Mouse (Mus musculus) spleen, postnatal 36 days (tissue): ENCODE data around the gene Selplg.
A peak's percentile ranks its signal among the peaks of the same experiment; 100 is the strongest.

Experiments
- DNase-seq, 2 experiments: peaks; one replicate each; pipeline ENCODE4 v3.0.0; 2022; ENCODE audit warnings: low spot score in 2 of 2, mixed read lengths in 1 of 2

Selplg gene

DNA sequence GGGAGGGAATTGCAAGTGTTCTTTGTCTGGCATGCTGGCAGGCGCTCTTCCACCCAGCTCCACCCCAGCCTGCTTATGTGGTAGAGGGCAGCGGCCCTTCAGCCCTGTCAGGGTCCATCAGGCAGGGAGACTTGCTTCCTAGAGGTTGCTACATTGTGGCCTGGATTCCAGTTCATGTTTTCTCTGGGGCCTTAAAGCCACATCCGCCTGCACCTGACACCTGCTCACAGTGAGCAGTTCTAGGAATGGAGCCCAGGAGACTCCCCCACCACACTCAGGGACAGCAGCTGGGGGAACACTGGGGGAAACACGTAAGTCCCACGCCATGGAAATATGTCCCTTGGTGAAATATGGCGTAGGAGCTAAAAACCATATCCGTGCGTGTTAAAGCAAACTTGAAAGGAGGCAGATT is at the start of gene Selplg:
Gene Selplg, minus strand, starts transcription at position 155 of the 412 bp plus-strand sequence.
- DNase-seq: peak; percentile 75 to 76

DNA sequence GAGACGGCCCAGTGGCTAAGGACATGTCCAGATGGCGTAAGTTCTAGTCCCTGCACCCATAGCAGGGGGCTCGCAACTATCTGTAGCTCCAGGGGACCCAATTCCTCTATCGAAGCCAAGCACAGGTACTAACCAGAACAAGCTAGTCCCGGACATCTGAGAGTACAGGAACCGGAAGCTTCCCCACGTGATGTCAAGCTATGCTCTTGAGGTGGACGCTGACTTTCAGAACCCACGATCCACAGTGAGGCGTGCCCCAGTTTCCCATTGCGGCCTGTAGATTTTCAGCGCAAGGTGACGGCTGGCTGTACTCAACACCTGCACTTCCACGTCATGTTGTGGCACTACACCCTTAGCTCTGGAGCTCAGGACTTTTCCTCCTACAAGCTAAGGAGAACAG is 48.7 kb upstream of the Selplg start:
- DNase-seq: no peak

DNA sequence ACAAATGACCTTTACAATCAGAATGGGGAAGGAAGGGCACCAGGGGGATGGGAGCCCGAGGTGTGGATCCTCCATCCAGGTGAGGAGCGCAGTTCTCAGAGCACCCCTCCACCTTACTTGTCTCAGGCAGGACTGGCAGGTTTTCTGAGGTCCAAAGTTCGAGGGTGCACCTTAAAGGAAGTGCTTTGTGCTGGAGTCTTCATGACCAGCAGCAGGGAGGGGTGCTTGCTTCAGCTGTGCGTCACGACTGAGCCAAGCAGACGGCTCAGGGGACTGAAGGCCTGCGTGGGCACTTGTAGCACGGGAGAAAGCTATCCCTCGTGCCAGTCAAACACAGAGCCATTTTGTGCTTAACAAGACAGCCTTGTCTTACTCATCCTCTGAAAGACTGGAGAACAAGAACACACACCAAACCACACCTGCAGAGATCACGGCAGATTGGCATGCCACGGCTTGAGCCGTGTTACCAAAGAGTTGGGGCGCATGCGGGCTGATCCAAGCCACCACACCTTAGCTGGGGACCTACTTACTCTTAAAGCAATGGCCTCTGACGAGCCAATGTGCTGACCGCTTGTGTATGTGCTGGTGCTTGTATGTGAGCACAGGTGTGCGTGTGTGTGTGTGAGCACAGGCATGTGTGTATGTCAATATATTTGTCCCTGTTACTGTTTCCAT is 46.6 kb upstream of the Selplg start:
- no peak for DNase-seq

DNA sequence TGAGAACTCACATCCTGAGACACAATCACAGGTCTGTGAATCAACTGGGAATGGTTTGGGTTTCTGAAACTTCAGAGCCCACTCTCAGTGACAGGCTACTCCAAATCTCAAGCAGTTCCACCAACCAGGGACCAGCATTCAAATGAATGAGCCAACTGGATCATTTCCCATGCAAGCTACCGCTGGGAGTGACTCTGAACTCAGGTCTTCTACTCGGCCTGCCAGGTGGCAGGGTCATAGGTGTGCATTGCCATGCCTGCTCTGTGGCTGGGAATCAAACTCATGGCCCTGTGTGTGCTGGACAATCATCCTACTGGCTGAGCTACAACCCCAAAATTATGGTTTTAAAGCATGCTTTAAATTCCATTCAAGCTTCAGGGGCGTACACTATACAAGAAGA is 45.1 kb upstream of the Selplg start:
- DNase-seq: no peak

DNA sequence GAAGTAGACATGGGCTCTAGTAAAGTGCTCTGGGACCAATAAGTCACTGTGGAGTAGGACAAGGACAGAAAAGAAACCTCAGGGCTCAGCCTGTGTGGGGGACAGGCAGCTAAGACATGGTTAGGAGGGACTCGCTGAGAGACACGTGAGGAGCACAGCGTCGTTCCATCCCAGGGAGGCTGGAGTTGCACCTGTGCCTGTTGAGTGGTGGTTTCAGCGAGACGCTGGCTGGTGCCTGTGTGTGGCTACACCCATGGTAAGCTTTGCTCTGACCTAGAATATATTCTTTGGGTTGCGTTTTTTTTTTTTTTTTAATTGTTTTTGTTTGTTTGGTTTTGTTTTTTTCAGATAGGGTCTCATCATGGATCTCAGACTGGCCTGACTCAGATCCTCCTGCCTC is 43.7 kb upstream of the Selplg start:
- DNase-seq: no peak

DNA sequence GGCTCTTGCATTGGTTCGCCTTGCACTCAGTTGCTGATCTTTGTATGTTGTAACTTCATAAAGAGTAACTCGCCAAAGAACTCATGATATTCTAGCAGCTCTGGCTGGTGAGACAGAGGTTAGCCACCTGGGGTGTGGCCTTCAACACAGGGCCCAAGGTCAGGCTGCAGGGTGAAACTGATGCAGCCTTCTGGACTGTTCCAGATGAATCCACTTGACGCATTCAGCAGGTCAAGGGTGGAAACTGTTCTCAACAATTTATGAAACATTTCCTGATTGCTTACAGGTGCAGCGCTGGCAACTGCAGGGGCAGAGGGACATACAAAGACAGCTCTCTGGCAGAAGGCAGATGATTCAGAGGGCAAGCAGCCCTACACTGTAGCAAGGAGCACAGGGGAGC is 43.2 kb upstream of the Selplg start:
- no peak for DNase-seq

DNA sequence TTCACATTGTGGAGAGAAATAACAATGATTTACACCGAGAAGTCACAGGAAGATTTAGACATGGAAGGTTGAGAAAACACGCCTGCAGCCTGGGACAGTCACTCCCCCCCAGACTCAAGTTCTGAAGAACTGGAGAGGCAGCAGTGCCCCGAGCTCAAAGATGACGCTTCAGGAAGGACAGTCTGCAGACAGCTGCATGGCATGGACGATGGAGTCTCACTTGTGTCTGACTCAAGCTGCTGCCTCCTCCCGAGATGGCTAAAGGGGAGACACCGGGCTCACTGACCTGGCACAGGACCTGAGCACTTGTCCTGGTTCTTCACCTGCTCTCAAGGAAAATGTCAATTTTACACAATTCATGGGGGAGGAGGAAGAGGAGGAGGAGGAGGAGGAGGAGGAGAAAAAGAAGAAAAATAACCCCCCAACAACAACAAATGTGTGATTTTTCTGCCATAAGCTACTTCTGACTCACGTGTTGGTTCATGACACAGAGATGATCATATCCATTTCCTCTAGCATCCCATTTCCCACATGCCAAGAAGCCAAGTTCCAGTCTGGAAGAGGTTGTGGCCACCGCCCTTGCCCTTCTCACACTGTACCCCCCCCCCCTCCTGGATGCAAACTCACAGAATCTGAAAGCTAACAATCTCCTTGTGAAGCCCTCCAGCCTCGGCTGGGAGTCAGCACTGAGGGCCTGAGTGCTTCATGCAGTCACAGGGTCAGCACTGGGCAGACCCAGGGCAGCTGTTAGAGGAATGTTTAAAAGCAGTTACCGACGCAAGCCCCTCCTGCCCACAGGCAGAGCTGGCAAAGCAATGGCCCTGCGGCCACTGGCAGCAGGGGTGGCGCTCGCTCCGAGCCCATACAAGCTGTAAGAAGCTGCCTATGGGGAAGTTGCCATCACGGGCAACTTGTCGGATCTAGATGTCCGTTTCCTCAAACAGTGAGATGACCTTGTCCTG is 41.9 kb upstream of the Selplg start:
- no peak for DNase-seq

DNA sequence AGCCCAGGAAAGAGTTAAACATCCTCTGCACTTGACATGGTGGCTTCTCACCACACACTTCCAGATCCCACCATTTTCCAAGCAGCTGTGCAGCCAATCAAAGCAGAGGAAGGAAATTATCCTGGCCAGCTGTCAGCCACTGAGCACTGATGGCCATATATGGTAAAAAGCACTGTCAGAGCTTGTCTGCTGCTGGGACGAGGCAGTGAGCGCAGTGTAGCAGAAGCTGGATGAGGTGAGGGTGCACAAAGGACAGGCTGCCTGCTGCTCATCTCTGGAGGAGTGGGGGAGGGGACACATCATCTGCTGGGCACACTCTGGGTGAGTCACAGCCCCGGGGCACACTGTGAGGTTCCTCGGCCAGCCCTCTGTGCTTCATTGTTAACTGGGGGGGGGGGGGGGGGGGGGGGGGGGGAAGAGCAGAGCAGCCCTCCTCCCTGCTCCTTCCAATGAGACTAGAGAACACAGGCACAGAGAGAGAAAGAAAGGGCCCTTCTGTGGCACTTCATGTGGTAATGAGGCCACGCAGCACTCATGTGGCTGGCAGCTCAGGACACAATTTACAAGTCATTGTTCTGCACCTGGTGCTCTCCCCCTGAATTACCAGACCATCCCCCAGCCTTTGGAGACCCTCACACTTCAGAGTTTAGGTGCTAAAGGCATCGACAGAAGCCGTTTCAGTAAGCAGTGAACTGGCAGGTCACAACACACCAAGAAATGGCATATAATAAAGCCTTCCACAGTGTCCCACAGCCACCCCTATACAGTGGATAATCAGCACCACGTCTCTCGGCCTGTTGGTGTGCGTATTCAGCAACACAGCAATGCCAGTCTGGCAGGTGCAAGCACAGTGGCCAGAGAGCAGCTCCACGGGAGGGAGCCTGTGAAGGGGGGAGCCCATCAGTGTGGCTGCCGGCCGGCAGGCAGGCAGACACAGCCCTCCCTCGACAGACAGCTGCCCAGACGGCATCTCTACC is 40.8 kb upstream of the Selplg start:
- peak; percentile 21 to 22 for DNase-seq

DNA sequence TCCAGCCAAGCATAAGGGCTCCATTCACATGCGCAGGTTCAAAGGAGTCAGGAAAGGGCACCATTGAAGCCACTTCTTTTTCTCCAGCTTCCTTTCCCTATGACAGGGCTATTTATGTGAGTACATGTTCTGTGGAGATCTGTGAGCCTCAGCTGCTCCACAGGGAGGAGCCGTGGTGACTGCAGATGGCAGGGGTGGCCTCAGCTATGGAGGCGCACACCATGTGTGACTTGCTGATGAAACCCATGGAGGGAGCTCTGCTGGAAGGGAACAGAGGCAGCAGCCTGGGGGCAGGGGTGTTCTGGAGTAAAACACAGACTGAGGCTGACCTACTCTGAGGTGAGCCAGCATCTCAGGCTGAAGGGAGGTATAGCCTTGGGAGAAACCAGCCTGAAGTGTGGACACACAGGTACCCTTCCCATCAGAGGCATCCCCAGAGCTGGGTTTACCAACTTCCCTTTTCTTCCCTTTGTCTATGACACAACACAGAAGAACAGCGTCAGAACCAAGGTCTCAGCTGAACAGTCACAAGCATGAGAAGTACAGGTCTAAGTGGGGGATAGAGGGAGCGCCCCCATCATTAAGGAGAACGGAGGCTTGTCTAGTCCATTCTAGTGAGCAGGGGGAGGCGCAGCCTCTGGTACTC is 39.6 kb upstream of the Selplg start:
- no peak for DNase-seq

DNA sequence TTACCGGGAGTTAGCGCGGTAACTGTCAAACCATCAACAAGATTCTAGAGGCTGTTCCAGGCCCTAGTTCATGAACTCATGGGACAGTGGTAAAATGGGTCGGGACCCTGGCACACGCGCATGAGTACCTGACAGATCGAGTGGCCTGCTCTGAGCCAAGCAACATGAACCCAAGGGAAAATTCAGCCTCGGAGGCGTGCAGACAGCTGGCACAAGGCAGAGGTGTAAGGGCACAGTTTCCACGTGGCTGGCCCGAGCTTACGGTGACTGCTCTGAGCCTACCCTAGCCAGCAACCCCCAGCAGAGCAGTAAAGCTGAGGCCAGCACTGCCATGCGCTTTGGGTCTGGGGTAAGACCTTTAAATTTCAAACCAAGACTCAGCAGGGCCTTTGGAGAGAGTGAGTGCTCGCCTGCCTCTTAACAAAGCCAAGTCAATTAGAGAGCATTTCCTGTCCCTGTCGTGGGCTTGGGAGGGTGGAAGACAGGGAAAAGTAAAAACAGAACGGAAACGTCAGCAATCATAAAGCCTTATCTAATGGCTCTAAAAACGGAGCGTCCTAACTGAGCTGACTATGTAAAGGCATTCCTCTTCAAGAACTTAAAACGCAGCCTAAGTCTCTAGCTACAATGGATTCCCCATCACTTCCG is 38.1 kb upstream of the Selplg start:
- DNase-seq: no peak

DNA sequence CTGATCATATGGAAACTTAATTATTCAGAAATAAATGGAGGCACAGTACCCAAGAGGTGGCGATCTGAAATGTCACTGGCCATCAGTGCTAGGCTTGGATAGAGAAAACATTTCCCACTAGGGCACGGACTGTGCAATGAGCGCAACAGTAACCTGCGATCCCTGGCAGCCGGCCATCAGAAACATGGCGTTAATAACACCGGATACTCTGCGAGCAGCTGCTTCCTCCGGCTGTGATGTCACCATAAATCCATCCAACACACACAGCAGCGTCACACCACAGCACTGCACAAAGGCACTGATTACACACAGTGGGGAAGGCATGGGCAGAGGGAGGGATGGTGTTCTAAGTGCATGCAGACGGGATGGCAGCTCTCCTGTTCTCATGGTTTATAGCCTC is 36.7 kb upstream of the Selplg start:
- DNase-seq: no peak

DNA sequence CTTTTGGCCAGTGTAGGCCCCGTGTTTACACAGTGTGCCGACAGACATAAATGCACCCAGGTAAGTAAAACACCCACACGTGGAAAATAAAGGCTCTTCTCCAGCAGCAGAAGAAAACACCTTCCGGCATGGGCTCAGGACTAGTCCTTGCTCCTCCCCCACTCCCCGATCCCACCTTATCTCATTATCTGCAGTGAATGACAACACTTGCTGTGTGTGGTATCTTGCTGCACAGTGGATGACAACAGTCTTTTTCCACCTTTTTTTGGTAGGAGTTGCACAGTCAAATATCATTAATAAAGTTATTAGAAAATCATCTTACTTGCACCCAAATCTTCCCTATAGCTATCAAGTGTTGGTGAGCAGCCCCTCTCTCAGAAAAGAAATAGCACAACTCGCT is 32.5 kb upstream of the Selplg start:
- no peak for DNase-seq

DNA sequence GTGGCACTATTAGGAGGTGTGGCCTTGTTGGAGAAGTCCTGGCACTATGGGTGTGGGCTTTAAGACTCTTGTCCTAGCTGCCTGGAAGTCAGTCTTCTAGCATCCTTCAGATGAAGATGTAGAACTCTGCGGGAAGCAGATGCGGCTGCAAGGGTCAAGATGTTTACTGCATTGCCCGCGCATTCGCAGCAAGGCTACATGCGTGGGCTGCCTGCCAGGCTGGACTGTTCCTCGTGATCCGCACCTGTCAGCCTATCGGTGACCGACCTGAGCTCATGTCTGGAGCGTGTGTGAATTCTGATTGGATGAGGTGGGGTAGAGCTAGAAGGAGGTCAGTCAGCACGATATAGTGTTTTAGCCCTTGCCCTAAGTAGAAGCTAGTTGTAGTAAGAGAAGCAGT is 31.6 kb upstream of the Selplg start:
- no peak for DNase-seq

DNA sequence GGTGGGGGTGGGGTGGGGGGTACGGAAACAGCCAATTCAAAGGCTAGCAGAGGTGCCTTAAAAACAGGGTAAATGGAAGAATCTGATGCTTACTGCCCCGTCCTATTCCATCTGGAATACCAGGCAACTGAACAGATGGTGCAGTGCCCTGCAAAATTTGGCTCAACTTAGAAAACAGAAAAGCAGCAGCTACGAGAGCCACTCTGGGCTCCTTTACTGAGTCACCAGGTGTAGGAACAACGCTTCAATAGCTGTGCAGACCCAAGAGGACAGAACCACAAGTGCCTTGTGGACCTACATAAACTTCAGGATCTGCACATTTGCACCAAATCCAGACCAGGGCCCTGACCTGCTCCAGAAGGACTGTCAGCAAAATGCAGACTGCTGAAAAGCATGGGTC is 30.0 kb upstream of the Selplg start:
- no peak for DNase-seq

DNA sequence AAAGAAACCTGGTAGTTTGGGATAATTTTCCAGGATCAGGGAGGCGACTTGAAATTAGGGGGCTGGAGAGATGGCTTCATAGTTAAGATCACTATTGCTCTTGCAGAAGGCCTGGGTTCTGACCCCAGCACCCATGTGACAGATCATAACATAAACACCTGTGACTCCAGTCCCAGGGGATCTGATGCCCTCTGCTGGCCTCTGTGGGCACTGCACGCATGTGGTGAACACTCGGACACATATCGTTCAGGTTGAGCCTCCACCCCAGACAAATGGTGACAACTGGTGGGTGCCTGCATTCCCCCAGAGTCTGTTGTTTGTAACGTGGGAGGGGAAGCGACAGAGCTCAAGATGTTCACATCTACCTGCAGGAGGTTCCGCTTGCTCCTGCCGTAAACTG is 28.9 kb upstream of the Selplg start:
- DNase-seq: no peak

DNA sequence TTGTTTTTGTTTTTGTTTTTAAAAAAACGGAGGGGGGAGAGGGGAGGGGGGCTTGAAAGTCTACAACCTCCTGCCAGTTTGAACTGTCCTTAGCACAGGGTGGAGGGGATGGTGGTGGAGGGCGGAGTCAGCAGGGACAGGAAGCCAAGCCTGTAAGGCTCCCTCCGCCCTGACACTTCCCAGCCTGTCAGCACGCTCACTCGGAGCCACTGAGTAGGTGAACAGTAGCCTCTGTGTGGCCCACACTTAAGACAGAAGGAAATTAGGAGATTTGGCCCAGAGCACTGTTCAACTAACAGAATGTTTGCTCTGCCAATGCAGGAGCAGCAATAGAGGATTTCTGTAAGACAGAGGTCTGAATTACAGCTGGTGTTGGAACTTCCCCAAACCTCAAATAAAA is 26.5 kb upstream of the Selplg start:
- DNase-seq: no peak

DNA sequence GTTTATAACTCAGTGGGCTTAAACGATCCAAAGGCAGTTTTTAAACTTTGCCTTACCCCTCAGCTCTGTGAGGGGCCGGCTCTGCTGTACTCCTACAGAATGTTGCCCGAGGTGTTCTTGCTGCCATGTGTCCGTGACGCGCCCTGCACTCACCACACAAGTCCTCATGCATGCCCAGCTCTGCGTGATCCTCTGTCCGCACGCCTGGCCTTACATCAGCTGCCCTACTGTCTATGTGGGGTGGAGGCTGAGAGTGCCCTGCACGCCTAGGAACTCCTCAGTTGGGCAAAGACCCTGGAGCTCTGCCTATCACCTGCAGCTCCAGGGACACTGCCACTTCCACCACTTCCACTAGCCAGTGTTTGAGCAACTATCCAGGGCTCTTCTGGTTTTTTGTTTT is 26.1 kb upstream of the Selplg start:
- DNase-seq: no peak

DNA sequence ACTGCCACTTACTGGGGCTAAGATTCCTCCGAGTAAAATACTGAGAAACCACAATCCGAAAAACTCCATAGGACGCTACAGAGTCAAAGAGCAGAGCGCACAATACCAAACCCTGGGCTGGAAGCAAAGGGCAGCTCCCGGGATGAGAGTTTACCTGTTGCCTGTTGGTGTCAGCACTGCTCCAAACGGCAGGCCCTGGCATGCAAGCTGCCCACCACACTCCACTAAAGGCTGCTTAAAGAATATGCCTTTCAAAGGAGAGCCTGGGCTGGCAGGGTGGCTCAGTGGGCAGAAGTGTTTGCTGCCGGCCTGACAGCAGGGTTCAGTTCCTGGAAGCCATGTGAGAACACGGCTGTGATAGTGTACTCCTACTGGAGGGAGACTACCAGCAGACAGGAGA is 25.2 kb upstream of the Selplg start:
- DNase-seq: no peak

DNA sequence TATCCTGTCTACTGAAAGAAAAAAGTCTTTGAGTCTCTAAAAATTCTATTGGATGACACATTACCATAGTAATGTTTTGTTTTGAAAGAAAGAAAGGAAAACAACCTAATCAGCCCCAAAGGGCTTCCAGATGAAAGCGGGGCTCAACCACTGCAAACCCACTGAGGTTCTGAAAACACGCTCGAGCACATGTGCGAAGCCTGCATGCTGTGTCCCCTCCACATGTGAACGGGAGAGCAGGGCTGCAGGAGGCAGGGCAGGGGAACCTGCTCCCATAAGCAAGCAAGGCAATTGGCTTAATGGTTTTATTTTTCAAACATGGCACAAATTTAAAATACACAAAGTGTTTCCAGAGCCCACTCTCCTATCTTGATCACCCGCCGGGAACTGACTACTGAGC is 24.2 kb upstream of the Selplg start:
- DNase-seq: no peak

DNA sequence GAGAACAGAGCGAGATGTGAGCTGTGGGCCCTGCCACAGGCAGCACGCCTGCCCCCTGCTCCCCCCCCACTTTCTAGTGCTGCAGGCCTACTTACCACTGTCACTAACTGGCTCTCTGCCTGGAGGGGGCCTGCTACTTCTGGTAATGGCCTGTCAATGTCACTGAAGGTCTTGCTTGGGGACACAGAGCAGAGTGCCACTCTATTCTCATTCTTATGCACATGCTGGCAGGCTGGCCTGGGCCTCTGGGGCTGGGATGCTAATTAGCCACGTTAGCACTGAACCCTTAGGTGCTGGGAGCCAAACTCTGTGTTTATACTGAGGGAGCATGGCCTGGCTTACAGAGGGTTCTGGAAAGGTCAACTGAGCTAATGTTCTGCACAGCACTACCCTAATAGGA is 23.3 kb upstream of the Selplg start:
- no peak for DNase-seq

DNA sequence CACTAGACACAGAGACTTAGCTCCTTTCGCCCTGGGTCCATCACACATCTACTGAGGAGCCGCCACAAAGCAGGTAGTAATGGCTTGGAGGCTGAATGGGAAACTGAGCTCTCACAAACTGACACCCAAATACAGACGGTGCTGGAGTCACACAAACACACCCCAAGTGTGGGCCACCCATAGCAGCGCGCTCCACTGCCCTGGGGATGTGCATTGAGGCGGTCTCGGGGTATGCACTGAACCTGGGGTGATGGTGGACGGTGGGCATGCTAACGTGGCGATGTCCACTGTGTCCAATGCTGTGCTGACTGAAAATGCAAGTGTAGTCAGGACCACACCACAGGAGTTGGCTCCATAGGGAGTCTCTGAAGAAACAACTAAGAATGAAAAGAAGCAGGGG is 22.7 kb upstream of the Selplg start:
- DNase-seq: no peak
